Mouse (Mus musculus): Measurements from ENCODE around the gene Pdk1. TPM values are rescaled to one million over a fixed set of nuclear protein-coding genes. Genes with fewer than 3 reads are reported as not detected.
"Not testable (repeated sequence)": the region's sequence is repeated elsewhere in the genome, so short reads cannot be mapped to it uniquely, and the experiment has no call there.

Pdk1 gene
- total RNA-seq, 2 experiments from 2014 or later: 2.5 to 7.3 TPM

GRCm38 (mm10) chr2:71873474-71874322 lies 674 bp downstream of the Pdk1 start:
- ATAC-seq (replicated peaks; ENCODE audit: low FRiP score, poor library complexity, severe bottlenecking): peak; percentile 15; the same call in 1 of the 2 replicates

DNA sequence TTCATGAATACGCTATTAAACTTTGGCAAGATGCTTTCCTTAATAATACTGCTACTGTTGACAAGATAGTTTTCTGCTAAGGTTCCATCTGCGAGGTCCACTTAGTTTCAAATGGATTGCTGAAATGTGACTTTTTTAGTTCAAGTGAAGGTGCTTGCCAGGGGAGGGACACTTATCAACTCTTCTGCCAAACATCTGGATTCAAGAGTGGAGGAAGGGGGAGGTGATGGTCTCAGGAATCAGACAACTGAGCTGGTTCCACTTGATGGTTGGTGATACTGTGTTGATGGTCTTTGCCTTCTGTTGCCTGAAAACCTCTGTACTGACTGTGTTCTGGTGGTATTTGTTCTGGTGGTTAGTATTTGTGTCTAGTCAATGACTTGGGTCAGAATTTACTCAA lies 1.4 kb downstream of the Pdk1 start:
- no peak for ATAC-seq (replicated peaks; ENCODE audit: low FRiP score, poor library complexity, severe bottlenecking)

DNA sequence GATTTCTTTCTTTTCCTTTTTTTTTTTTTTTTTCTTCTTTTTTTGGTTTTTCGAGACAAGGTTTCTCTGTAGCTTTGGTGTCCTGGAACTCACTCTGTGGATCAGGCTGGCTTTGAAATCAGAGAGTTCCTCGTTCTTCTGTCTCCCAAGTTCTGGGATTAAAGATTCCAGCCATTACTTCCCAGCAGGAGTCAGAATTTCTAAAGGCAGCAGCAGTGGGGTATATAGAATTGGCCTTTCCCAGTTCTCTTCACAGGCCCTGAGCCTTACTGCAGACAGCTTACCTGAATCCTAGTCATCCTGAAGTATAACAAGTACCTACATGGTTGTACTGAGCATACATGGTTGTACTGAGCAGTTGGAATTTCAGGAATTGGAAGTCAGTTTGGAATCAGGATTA lies 1.8 kb downstream of the Pdk1 start:
- no peak for ATAC-seq (replicated peaks; ENCODE audit: low FRiP score, poor library complexity, severe bottlenecking)

DNA sequence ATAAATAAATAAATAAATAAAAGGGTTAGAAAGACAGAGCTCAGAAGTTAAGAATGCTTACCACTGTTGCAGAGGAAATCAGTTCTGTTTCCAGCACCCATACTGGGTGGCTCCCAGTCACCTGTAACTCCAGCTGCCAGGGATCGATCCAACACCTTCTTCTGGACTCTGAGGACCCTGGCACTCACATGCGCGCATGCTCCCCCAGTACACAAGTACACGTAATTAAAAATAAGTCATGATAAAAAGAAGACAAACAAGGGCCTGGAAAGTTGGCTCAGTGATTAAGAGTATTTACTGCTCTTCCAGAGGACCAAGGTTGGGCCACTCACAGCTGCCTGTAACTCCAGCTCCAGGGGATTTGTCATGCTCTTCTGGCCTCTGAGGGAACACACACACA lies 4.8 kb downstream of the Pdk1 start:
- ATAC-seq (replicated peaks; ENCODE audit: low FRiP score, poor library complexity, severe bottlenecking): no peak

GRCm38 (mm10) chr2:71878441-71878840 lies 5.4 kb downstream of the Pdk1 start:
- ATAC-seq (replicated peaks; ENCODE audit: low FRiP score, poor library complexity, severe bottlenecking): peak; percentile 74

- ATAC-seq (replicated peaks; ENCODE audit: low FRiP score, poor library complexity, severe bottlenecking): peak; percentile 45; the same call in 1 of the 2 replicates
These were observed 5.9 kb downstream of the Pdk1 start for GRCm38 (mm10) chr2:71878943-71879342.

DNA sequence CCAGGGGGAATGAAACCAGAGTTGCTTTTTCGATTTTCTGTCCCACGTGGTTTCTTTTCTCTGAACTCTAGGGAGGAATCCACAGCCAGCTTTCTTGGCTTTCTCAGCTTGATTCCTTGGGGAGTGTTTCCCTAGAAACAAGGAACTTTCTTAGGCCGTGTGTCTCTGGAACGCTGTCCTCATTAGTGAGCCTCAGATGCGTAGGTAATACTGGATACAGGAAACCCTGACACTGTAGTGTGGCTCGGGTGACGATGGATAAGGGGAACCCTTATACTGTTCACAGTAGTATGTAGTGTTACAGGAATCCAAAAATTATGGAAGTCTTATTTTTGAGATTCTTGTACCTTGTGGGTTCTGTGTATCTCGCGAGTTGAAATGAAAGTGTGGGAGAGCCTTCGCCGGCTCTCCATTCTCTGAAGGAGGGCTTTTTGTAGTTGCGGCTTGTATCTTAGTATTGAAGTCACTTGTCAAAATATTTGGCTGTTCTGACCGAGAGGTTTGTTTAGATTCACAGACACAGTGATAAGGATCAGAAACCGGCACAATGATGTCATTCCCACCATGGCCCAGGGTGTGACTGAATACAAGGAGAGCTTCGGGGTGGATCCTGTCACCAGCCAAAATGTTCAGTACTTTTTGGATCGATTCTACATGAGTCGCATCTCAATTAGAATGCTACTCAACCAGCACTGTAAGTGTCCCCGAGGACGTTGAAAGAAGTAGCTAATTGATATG lies 10.1 kb downstream of the Pdk1 start:
- ATAC-seq (replicated peaks; ENCODE audit: low FRiP score, poor library complexity, severe bottlenecking): no peak

GRCm38 (mm10) chr2:71887269-71887668 lies 14.2 kb downstream of the Pdk1 start:
- ATAC-seq (replicated peaks; ENCODE audit: low FRiP score, poor library complexity, severe bottlenecking): no peak

DNA sequence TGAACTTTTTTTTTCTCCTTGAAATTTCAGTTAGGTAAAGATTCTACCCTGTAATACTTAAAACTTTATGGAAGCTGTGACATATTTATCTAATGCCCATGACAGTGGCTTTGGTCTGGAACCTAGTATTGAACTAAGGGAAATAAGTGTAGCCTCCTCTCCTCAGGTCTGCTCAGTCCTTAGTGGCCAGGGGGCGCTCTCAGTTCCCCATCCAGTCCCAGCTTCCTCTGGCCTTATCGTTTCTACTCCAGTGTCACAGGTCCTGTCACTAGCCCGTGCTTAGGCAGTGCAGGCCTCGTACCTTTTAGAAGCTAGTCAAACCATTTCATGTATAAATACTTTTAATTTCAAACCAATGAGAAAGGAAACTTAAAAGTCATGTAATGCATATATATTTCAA lies 15.4 kb downstream of the Pdk1 start:
- ATAC-seq (replicated peaks; ENCODE audit: low FRiP score, poor library complexity, severe bottlenecking): no peak

DNA sequence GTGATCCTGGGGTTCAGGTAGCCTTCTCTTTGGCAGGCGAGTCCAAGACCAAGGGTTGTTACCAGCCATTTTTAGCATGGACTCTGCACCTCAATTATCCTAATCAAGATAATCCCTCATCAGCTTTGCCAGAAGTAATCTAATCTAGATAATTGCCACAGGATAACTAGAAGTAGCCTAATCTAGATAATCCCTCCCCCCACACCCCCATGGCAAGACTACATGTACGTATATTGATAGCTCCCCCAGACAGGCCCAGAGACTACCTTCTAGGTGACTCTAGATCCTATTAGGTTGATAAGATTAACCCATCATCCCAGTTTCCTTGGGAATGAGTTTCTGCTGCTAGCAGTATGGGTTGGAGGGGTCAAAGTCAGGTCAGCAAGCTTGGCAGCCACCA lies 18.5 kb downstream of the Pdk1 start:
- no peak for ATAC-seq (replicated peaks; ENCODE audit: low FRiP score, poor library complexity, severe bottlenecking)

- ATAC-seq (replicated peaks; ENCODE audit: low FRiP score, poor library complexity, severe bottlenecking): no peak
These were observed 19.8 kb downstream of the Pdk1 start for GRCm38 (mm10) chr2:71892741-71893349.

DNA sequence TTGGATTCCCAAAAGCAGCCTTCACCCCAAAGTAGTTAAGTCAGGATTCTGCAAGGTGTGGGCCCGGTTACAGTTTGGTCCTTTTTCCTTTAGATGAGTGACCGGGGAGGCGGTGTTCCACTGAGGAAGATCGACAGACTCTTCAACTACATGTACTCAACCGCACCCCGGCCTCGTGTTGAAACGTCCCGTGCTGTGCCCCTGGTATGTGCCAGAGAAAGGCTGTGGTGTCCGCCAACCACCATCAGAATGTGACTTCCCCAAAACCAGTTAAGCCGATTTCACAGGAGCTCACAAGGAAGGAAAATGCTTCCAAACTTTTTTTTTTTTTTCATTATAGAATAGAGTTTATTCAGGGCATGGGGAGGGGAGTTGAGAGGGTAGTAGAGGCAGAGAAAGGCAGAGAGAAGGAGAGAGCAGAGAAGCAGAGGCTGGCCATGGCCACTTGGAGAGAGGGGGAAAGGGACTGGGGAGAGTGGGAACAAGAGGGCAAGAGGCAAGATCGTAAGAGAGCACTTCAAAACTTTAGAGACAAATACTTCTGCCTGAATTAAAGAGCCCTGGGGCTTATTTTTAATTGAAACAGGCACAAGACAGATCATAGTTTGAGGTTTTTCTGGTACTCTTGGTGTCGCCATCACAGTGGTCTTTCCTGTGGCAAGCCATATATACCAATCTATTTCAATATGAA lies 22.7 kb downstream of the Pdk1 start:
- ATAC-seq (replicated peaks; ENCODE audit: low FRiP score, poor library complexity, severe bottlenecking): no peak

DNA sequence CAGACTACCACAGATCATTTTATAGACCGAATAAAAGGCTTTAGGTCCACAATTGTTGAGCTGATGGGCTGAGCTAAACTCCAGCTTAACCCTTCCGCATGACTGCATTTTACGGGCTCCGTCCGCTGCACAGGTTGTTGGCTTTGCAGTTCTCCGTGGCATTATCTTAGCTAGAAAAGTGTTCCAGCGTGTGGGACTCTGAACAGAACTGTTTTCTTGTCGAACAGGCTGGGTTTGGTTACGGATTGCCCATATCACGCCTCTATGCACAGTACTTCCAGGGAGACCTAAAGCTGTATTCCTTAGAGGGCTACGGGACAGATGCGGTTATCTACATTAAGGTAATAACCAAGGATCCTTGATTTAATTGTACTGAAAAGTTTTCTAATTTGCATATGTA lies 24.4 kb downstream of the Pdk1 start:
- no peak for ATAC-seq (replicated peaks; ENCODE audit: low FRiP score, poor library complexity, severe bottlenecking)

- 0 out of 2 replicates have a peak, but pooled peaks have one; percentile 46 for ATAC-seq (replicated peaks; ENCODE audit: low FRiP score, poor library complexity, severe bottlenecking)
These were observed 25.4 kb downstream of the Pdk1 start for GRCm38 (mm10) chr2:71898335-71898856.

DNA sequence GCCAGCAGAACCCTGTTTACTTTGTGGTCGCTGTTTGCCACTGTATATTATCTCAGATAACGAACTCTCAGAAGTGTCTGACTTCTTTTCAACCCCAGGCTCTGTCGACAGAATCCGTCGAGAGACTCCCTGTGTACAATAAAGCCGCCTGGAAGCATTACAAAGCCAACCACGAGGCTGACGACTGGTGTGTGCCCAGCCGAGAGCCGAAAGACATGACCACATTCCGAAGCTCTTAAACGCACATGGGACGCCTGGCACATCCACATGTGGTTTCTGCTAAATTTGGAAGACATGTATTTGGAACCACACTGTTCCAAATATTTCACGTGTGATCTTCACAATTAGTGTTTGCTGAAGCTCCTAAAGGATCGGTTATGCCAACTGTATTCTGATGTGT lies 26.9 kb downstream of the Pdk1 start:
- no peak for ATAC-seq (replicated peaks; ENCODE audit: low FRiP score, poor library complexity, severe bottlenecking)

- no peak for ATAC-seq (replicated peaks; ENCODE audit: low FRiP score, poor library complexity, severe bottlenecking)
These were observed 32.1 kb downstream of the Pdk1 start for GRCm38 (mm10) chr2:71905154-71905553.

GRCm38 (mm10) chr2:71906356-71906755 lies 33.3 kb downstream of the Pdk1 start:
- not testable (repeated sequence) for ATAC-seq (replicated peaks; ENCODE audit: low FRiP score, poor library complexity, severe bottlenecking)

DNA sequence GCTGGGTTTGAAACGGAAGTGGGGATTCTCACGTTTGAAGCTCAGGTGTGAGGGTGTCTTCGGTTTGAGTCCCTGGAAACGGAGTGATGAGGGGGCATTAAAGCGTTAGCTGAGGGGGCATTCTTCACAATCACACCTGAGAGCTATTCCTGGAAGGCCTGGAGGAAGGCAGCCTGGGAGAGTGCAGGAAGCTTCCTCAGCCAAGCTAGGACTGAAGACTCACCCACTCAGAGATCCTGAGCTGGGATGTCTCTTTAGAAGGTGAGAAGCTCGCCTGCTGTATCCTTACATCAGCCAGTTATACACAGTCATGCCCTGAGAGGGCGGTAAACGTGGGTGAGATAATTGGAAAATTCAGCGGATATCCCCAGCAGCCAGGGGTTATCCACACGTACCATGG lies 40.9 kb downstream of the Pdk1 start:
- ATAC-seq (replicated peaks; ENCODE audit: low FRiP score, poor library complexity, severe bottlenecking): no peak

- no peak for ATAC-seq (replicated peaks; ENCODE audit: low FRiP score, poor library complexity, severe bottlenecking)
These were observed 46.2 kb downstream of the Pdk1 start for GRCm38 (mm10) chr2:71919227-71919647.

GRCm38 (mm10) chr2:71924931-71925330 lies 51.9 kb downstream of the Pdk1 start:
- not testable (repeated sequence) for ATAC-seq (replicated peaks; ENCODE audit: low FRiP score, poor library complexity, severe bottlenecking)
